Mouse (Mus musculus) ES-Bruce4 (cell line): ENCODE results near the gene Tmprss6.

Experiments
- CTCF ChIP-seq: IDR thresholded peaks from one replicate; pipeline ENCODE4 v1.8.1; 2011; ENCODE audit warnings: low read depth, low read length
- POLR2A ChIP-seq: IDR thresholded peaks from one replicate; pipeline ENCODE4 v1.8.1; 2011; ENCODE audit warnings: low read length; ENCODE audit not compliant: insufficient read depth

DNA sequence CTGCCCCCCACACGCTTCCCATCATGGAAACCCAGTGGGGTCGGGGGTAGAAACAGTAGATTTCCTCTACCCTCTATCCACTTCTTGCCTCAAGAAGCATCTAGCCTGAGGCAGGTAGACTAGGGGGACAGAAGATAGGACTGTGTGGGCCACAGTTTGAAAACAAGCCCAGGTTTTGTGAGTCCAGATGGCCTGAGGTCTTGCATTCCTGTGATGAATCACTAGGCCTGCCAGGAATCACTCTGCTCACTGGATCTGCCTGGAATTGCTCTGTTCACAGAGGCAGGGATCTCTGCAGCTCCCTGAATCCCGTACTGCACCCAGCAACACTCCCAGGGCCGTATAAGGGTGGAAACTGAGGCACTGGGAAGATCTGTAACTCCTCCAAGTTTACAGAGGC, 14.9 kb upstream of the Tmprss6 start:
- no peak for TF ChIP-seq CTCF
- TF ChIP-seq POLR2A = no peak
